Mouse (Mus musculus): ENCODE results near the gene Dlst.

GRCm38 (mm10) chr12:85151002-85151774 lies 40.6 kb downstream of the Dlst start, which contains the start of gene Rps6kl1:
- TF ChIP-seq MAX (IDR thresholded peaks at IDR 0.05) (no peak), CTCF (IDR thresholded peaks at IDR 0.05; ENCODE audit: control insufficient read depth, insufficient read depth, insufficient read length) (no peak), USF1 (IDR thresholded peaks at IDR 0.05; ENCODE audit: low read depth) (no peak)

Data from C2C12 (cell line).